ENCODE assay signal across 9 mouse cellular contexts in the genomic region with DNA sequence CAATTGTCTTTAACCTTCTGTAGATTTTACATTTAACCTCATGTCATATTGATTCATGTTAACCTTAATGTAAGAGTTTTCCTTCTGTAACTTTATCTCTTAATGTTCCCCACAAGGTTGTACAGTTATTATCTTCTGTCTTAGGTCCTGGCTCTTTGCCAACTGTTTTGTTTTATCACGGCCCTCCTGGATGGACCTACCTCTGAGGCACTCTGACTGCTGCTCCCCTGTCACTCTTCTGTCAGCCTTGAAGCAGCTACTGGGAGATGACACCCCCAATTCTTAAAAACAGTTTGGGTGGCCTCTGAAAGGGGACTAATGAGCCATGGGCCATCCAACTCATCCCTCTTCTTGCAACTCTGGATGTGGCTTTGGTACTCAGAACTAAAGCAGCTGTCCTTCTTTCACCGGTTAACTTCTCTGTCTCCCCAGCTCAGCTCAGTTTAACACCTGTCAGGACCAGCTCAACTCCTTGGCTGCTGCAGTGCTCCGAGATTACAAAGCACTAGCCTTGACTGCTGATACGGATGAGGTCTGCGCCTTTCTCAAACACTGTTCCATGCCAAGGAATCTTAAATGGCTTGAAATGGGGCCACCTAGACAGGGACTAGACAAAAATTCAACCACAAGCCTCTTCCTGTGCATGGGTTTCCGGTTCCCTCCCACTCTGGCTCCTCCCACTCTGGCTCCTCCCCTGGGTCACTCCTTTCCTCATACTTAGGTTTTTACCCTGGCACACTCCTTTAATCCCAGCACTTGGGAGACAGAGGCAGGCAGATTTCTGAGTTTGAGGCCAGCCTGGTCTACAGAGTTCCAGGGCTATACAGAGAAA. TPM values are rescaled to one million over a fixed set of nuclear protein-coding genes. Genes with fewer than 3 reads are reported as not detected.
DNase-seq lines count a peak whose midpoint lies in the region; ATAC-seq and TF ChIP-seq lines count a peak whose summit lies in the region.
"Had no signal": no experiment of that assay in that cellular context is flagged by ENCODE, and none has a peak within 500 bp of the region (broad histone marks: within the 10 kb centered on the region; RNA-seq: fewer than 3 reads in every experiment).

No protein-coding gene starts in this region.

- 46% methylated on average over 6 of the region's 6 CpGs for WGBS in lung, adult 2 months

- peak; percentile 10 to 23 for DNase-seq in lung, adult 18-20 months
- no peak for DNase-seq in lung, adult 2 months
- peak; percentile 80 to 86 for DNase-seq in thymus, postnatal 36 days
- DNase-seq in right cerebral cortex, adult 2 months (ENCODE audit: low spot score in 2 of 2): no peak
- no peak for DNase-seq in embryo, embryonic 9.5 days (ENCODE audit: extremely low spot score)
- DNase-seq in layer of hippocampus, adult 18-20 months (ENCODE audit: low spot score in 2 of 2): no peak
- DNase-seq: gastrocnemius, postnatal 25 days had no signal

- TF ChIP-seq CTCF in lung, adult 2 months (IDR thresholded peaks at IDR 0.05; ENCODE audit: insufficient read depth, low read length): no peak

- H3K9me3 ChIP-seq in erythroblast, embryonic 14.5 days (ENCODE audit: control insufficient read depth, low read length): no peaks in the 10 kb centered on the region

- peak; percentile 100 for ATAC-seq in megakaryocyte, adult 5-6 weeks (ENCODE audit: poor library complexity, severe bottlenecking)

- H3K36me3 ChIP-seq in erythroblast, embryonic 14.5 days (ENCODE audit: control insufficient read depth): no peaks in the 10 kb centered on the region

- H3K4me1 ChIP-seq in lung, adult 2 months (ENCODE audit: control insufficient read depth, insufficient read depth, low read length): peaks cover 2% of the 10 kb centered on the region; the same call in 1 of the 2 replicates
- peaks cover 8% of the 10 kb centered on the region for H3K4me1 ChIP-seq in erythroblast, embryonic 14.5 days (ENCODE audit: control insufficient read depth)

- H3K27me3 ChIP-seq in erythroblast, embryonic 14.5 days (ENCODE audit: control insufficient read depth): no peaks in the 10 kb centered on the region

- TF ChIP-seq POLR2A in lung, adult 2 months (IDR thresholded peaks at IDR 0.05; ENCODE audit: borderline replicate concordance, extremely low read depth, low read depth, low read length): no peak

- H3K4me3 ChIP-seq in lung, adult 2 months (replicated peaks; ENCODE audit: extremely low read depth, low read depth, low read length): no peak overlapping the region
- peak overlapping the region; percentile 36 for H3K4me3 ChIP-seq in erythroblast, embryonic 14.5 days (replicated peaks)

RNA-seq across cellular contexts. Expression of gene Gng2, which starts 47.7 kb away (rescaled TPM):
- polyA plus RNA-seq in lung, adult 2 months (2012; rRNA removed): 11.9 and 16.1 TPM in 2 replicates
- not detected in 2 replicates for polyA plus RNA-seq in erythroblast, embryonic 14.5 days (2012)
- 165 and 177 TPM in 2 replicates for total RNA-seq in megakaryocyte, adult 5-6 weeks (2015)
- total RNA-seq in megakaryocyte, adult 5-6 weeks (2017): 74.5 and 87.6 TPM in 2 replicates
- total RNA-seq in layer of hippocampus, adult 18-20 months (2021): 100 to 1,000 TPM; 285 to 288 TPM

Comparison
In these comparisons a context has a peak if more than half of its experiments do, and no peak if none do; other contexts are left out.
1. DNase-seq: peak in lung, adult 18-20 months (2 of 2) and thymus, postnatal 36 days (2 of 2); none in lung, adult 2 months (single experiment), right cerebral cortex, adult 2 months (0 of 2), embryo, embryonic 9.5 days (single experiment) and layer of hippocampus, adult 18-20 months (0 of 2).